Mouse (Mus musculus) hindbrain, postnatal 0 days (tissue): ENCODE results near the gene Gm20388. TPM values are rescaled to one million over a fixed set of nuclear protein-coding genes. Genes with fewer than 3 reads are reported as not detected.

Experiments used
- ATAC-seq: fragments of 200-750 bp; cut with Nextera tagmentation; 2 replicates; pipeline ENCODE4 v1.8.0; 2017; ENCODE audit warnings: mild to moderate bottlenecking, moderate TSS enrichment, moderate library complexity
- DNase-seq: peaks from one replicate; pipeline ENCODE4 v3.0.0-alpha.2; 2015; ENCODE audit warnings: low spot score
- H3K27ac ChIP-seq: fragments of 300-500 bp; sonication (generic); 2 replicates; pipeline ENCODE4 v1.5.1; 2014; ENCODE audit warnings: mild to moderate bottlenecking
- H3K27me3 ChIP-seq: fragments of 300-500 bp; sonication (generic); 2 replicates; pipeline ENCODE4 v1.6.1; 2014; ENCODE audit warnings: low read length, mixed read lengths; ENCODE audit not compliant: insufficient read depth
- H3K36me3 ChIP-seq: fragments of 300-500 bp; sonication (generic); 2 replicates; pipeline ENCODE4 v1.6.1; 2014; ENCODE audit warnings: low read length, mixed read lengths; ENCODE audit not compliant: insufficient read depth
- H3K4me1 ChIP-seq: fragments of 300-500 bp; sonication (generic); 2 replicates; pipeline ENCODE4 v1.6.1; 2014; ENCODE audit warnings: antibody characterized with exemption, low read length, mixed read lengths; ENCODE audit not compliant: insufficient read depth
- H3K4me2 ChIP-seq: fragments of 300-500 bp; sonication (generic); 2 replicates; pipeline ENCODE4 v1.6.1; 2014; ENCODE audit warnings: low read depth, mild to moderate bottlenecking, low read length, moderate library complexity, mixed read lengths
- H3K4me3 ChIP-seq: fragments of 300-500 bp; sonication (generic); 2 replicates; pipeline ENCODE4 v1.5.1; 2014; ENCODE audit warnings: low read length
- H3K9ac ChIP-seq: fragments of 300-500 bp; sonication (generic); replicated peaks from 2 replicates; pipeline ENCODE4 v1.6.1; 2014; ENCODE audit warnings: mild to moderate bottlenecking, low read length, moderate library complexity, mixed read lengths
- H3K9me3 ChIP-seq: fragments of 300-500 bp; sonication (generic); 2 replicates; pipeline ENCODE4 v1.6.1; 2016; ENCODE audit warnings: low read length, mixed read lengths
- CTCF ChIP-seq: IDR thresholded peaks from 2 replicates; pipeline ENCODE4 v1.5.1; 2016; ENCODE audit warnings: antibody characterized with exemption, control low read depth, low read depth
- WGBS: fragments of 180-500 bp; shearing (Covaris S2); extraction: QIAGEN DNeasy Blood & Tissue Kit; methylation state at CpG from one replicate; pipeline ENCODE4 v1.1.7; 2014; 5-methylcytosine and 5-hydroxymethylcytosine counted together
- polyA plus RNA-seq: library from polyadenylated mRNA; unstranded; fragments of >200 nt; fragmentation: Nextera tagmentation; extraction: Ambion mirVana; gene quantifications from 2 replicates; pipeline ENCODE4 v1.2.1, GENCODE M21; 2015
- total RNA-seq: library from RNA; depleted of rRNA; stranded (reverse); fragments of >200 nt; gene quantifications from 2 replicates; pipeline ENCODE4 v1.2.3, GENCODE M21; 2014

Gene Gm20388
- total and polyA plus RNA-seq, 2 experiments from 2014 or later = 71.3 TPM; not detected in 1

DNA sequence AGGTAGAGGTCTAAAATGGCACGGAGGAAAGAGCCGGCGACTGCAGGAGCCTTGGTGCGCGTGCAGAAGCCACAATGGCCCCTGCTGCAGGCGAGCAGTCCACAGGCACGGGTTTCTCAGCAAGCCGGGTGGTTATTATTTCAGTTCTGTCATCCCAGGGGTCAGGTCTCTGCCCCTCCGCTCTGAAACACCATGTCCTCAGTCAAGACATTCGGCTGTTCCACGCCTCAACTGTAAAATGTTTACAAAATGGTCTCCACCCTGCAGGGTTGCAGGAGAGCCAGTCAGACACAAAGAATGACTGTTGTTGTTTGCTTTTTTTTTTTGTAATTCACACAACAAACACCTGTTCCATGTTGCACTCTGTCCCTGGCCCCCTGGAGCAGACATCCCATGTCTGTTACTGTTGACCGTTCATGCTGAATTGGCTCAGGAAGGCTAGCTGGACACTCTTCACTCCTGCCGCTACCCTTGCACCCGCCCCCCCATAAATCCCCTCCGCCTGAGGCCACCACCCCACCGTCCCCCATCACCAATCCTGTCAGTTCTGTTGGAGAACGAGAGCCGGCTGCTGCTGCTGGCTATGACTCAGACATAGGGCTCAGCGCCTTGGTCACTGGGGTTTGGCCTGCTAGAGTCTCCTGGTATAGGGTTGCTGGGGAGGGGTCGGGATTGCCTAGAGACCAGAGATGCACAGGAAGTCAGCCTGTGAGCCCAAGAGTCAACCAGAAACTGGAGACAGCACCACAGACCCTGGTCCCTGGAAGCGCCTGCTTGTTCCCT lies 350.9 kb downstream of the Gm20388 start:
- TF ChIP-seq CTCF = no peak
- ATAC-seq = no peak
- no peak overlapping the region for H3K9ac ChIP-seq

DNA sequence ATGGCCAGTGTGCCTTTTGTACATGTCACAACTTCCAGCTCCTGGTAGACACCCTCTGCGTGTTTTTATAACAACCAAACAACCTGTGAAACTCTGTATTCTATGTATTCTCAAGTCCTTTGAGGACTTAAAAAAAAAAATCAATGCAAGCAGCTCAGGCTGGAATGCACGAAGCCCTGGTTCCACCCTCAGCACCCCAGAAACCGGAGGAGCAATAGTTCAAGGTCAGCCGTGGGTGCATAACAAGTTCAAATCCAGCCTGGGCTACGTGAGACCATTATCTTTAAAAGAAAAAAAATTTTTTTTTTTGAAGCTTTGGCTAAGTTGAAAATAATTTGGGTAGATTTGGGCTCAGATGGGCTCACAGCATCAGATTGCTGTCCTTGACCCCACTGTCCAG lies 353.2 kb downstream of the Gm20388 start:
- H3K4me3 ChIP-seq = no peak overlapping the region
- H3K4me2 ChIP-seq = no peak overlapping the region
- H3K27me3 ChIP-seq = no peaks in the 10 kb centered on the region
- H3K4me1 ChIP-seq = peaks cover 39% of the 10 kb centered on the region
- H3K36me3 ChIP-seq = no peaks in the 10 kb centered on the region
- no peak overlapping the region for H3K9ac ChIP-seq
- H3K9me3 ChIP-seq = no peaks in the 10 kb centered on the region
- ATAC-seq (no peak), DNase-seq (no peak)
- TF ChIP-seq CTCF = no peak
- H3K27ac ChIP-seq = no peak overlapping the region
- 88% methylated on average over 5 of the region's 5 CpGs for WGBS

More for the DNA sequence above, 350.9 kb downstream of the Gm20388 start:
- Histone ChIP-seq H3K4me3 (no peak overlapping the region), H3K9me3 (no peaks in the 10 kb centered on the region), H3K27me3 (no peaks in the 10 kb centered on the region), H3K4me2 (no peak overlapping the region), H3K4me1 (peaks cover 28% of the 10 kb centered on the region), H3K27ac (no peak overlapping the region), H3K36me3 (no peaks in the 10 kb centered on the region)
- 35% methylated on average over 21 of the region's 21 CpGs for WGBS
- no peak for DNase-seq

DNA sequence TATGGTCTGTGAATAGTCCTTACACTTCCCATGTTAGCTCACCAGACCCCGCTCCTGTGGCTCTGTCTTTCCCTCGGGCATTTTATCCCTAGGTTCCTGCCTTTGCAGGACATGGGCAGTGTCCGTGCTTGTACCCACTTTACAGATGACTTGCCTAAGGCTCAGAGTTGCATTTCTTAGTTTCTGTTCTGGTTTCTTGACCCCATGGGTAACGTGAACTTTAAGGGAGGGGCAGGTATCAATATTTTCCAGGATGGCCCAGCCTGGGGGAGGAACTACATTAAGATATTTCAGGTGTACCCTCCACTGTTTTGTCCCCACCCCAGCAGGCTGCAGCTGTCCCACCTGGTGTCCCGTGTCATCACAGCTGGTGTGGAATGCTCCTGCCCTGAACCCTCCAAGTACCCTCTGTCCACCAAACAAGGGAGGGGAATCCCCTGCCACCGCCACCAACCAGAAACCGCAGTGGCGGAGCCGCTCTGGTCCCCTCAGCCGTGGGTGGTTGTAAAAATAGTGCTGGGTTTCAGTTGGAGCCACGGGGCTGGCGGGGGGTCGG lies 353.8 kb downstream of the Gm20388 start:
- peak overlapping the region; percentile 79 for H3K27ac ChIP-seq
- H3K9me3 ChIP-seq = no peaks in the 10 kb centered on the region
- ATAC-seq (no peak), DNase-seq (no peak)
- H3K4me1 ChIP-seq = peaks cover 39% of the 10 kb centered on the region
- no peak overlapping the region for H3K4me3 ChIP-seq
- peak overlapping the region; percentile 45 for H3K4me2 ChIP-seq
- H3K36me3 ChIP-seq = no peaks in the 10 kb centered on the region
- 31% methylated on average over 13 of the region's 13 CpGs for WGBS
- peak overlapping the region; percentile 35; the same call in 1 of the 2 replicates for H3K9ac ChIP-seq
- H3K27me3 ChIP-seq = no peaks in the 10 kb centered on the region
- TF ChIP-seq CTCF = no peak

DNA sequence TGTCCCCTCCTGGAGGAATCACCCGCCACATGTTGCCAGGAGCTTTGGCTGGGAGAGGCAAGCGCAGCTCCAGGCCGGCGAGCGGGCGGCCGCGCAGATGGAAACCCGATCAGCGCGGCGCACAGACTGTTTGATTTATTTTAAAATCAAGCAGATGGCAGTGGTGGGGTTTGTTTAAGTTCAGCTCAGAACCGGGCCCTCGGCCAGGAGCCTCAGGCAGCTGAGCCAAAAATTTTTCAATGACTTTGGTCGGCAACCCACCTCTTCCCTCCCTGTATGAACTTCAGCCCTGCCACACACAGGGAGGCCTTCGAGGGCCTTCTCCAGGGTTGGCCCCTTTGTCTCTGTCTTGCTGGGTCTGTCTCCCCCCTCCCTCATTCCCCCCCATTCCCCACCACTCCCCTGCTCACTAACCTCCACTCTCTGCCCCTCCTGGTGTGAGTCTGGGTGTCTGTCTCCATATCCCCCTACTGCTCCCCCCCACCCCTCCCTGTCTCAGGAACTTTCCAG lies 354.4 kb downstream of the Gm20388 start:
- Histone ChIP-seq H3K36me3 (no peaks in the 10 kb centered on the region), H3K27me3 (no peaks in the 10 kb centered on the region), H3K4me3 (no peak overlapping the region), H3K9me3 (no peaks in the 10 kb centered on the region), H3K4me2 (peak overlapping the region; percentile 45), H3K27ac (peak overlapping the region; percentile 79), H3K4me1 (peaks cover 44% of the 10 kb centered on the region), H3K9ac (peak overlapping the region; percentile 35; the same call in 1 of the 2 replicates)
- no peak; the same call in 1 of the 2 replicates for TF ChIP-seq CTCF
- ATAC-seq (peak; percentile 52), DNase-seq (peak; percentile 89)
- 10% methylated on average over 16 of the region's 16 CpGs for WGBS

DNA sequence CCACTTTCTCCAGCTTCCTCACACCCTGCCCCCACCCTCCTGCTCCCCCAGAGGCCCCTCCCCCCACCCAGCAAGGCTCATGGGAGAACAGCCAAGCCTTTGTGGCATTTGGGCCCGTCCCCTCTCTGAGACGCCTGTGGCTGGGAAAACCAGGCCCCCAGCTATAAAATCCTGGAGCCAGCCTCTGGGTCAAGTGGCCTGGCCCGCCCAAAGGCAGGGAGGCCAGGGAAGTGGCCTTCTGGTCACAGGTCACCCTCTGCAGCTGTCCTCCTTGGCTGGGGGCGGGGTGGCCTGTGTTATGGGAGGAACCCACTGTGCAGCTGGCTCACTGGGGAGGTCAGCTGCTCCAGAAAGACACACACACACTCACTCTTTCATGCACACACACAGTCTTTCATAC lies 354.8 kb downstream of the Gm20388 start:
- no peak overlapping the region for H3K4me2 ChIP-seq
- DNase-seq = peak; percentile 65
- H3K4me3 ChIP-seq = no peak overlapping the region
- H3K9me3 ChIP-seq = no peaks in the 10 kb centered on the region
- no peak overlapping the region for H3K9ac ChIP-seq
- peaks cover 48% of the 10 kb centered on the region for H3K4me1 ChIP-seq
- peak overlapping the region; percentile 71; the same call in 1 of the 2 replicates for H3K27ac ChIP-seq
- WGBS = 21% methylated on average over 4 of the region's 4 CpGs
- H3K36me3 ChIP-seq = no peaks in the 10 kb centered on the region
- no peaks in the 10 kb centered on the region for H3K27me3 ChIP-seq
- peak; percentile 38 for ATAC-seq
- TF ChIP-seq CTCF = no peak

DNA sequence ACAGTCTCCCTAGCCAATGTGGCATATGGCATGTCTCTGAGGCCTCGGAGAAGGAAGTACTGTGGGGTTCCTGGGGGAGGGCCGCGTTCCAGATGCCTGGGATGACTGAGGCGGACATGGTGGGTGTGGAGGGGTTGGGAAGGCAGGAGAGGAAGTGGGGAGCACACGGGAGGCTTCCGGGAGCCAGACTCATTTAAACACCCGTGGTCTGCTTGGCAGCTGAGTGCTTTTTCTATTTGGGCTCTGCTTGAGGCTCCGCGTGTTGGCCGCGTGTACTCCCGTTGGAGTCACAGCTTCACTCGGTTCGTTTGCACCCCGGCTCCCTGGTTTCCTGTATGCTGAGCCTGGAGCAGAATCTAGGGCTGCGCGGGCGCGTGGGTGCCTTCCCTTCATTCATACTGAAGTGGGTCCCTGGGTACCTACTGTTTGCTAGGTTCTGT lies 357.9 kb downstream of the Gm20388 start:
- Histone ChIP-seq H3K27ac (0 out of 2 replicates have a peak overlapping the region, but pooled peaks have one; percentile 2), H3K4me2 (no peak overlapping the region), H3K9ac (no peak overlapping the region), H3K9me3 (no peaks in the 10 kb centered on the region), H3K27me3 (no peaks in the 10 kb centered on the region), H3K4me3 (no peak overlapping the region), H3K4me1 (peaks cover 46% of the 10 kb centered on the region), H3K36me3 (no peaks in the 10 kb centered on the region)
- DNase-seq = peak; percentile 48
- WGBS = 37% methylated on average over 19 of the region's 19 CpGs
- no peak for TF ChIP-seq CTCF
- ATAC-seq = no peak
